Mouse (Mus musculus) embryo, embryonic 10 days (tissue): ENCODE results near the gene Tmem211.

Source experiments
- DNase-seq: peaks from one replicate; pipeline ENCODE4 v3.0.0-alpha.2; 2015; ENCODE audit warnings: low spot score

Gene Tmem211

DNA sequence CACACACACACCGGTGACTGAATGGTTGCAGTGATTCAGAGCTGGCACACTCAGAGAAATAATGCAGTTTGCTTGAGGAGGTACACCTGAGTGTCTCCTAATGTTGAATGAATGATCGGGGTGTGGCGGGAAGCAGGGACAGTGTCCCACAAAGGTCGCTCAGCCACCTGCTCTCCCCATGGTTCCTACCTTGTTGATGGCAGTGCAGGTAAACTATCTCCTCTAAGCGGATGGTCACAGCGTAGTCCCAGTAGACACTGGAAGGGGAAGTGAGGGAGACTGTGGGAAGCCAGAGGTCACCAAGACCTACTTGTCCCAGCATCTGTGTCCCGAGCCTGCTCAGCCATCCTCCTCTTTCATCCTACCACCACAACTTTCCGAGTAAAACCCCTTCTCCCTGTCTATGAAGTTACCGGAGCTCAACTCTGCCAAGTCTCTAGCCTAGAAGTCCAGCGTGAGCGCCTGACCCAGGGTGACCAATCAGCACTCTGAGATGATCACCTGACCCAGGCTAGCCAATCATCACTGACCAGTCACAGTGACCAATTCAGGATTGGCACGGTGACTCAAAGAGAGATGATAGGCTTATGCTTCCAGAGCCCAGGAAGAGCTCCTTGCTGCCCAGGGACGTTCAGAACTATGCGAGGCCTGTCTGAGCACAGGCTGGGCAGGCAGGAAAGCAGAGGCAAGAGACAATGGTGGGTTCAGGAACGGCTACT lies 53.6 kb downstream of the Tmem211 start:
- peak; percentile 94 for DNase-seq

DNA sequence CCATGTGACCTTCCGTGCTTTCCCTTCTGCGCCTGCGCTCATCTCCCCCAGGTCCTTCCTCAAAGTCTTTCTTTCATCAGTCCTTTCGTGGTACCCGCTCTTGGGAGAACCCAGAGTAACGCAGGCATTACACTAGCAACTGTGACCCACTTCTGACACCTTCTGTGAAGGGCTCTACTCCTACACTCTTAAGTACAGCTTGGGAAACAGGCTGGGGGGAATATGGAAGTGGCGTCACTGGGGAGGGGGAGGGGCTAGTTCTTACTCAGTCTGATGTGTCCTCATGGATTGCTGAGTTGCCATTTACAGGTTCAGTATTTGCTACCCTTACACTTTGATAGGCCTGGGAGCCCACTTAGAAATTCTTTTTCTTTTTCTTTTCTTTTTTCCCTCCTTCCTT lies 54.8 kb downstream of the Tmem211 start:
- DNase-seq = no peak

DNA sequence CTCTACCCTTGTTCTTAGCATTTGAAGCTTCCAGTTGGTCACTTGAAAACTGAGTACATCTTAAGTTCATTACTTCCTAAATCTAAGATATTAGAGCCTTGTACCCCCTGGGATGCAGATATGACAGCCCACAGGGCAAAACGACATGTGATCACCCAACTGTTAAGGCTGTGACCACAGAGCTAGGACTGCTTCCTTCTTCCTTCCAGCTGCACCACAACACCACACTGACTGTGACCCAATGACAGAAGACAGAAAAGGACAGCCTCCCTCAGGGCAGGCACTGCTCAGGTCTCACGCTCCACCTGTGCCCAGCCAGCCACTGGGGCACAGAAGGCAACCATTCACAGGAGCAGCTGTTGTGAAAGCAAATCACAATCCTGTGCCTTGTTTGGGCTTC lies 57.0 kb downstream of the Tmem211 start:
- DNase-seq = no peak

DNA sequence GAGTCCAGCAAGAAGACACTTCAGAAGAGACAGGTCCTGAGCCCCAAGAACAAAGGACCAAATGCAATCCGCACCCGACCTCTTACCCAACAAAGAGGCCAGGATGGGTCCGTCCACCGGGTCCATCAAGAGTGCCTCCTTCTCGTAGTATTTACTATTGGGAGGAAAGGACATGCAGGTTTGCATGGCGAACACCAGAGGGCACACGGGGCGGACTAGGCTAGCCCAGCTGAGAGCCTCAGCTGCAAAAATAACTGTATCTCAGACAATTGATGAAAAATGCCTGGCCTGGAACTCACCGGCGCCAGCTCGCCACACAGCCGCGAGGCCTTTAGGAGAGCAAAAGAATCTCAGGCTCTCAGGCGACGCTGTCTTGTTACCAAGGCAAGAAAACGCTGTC lies 58.8 kb downstream of the Tmem211 start:
- no peak for DNase-seq

DNA sequence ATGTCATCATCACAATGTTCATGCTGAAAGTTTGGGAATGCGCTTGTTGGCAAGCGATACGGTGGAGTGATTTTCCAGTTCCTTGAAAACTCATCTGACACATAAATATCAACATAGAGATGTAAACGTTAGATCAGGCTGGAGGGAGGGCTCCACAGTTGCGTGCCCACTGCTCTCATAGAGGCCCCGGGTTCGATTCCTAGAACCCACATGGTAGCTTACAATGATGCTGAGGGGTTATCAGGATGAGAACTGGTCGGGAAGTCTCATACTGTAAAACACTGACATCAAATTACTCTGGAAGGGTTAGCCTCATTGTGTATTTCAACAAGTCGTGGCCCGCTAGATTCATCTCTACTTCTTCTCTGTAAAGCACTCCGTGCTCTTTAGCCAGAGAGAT lies 59.3 kb downstream of the Tmem211 start:
- no peak for DNase-seq

DNA sequence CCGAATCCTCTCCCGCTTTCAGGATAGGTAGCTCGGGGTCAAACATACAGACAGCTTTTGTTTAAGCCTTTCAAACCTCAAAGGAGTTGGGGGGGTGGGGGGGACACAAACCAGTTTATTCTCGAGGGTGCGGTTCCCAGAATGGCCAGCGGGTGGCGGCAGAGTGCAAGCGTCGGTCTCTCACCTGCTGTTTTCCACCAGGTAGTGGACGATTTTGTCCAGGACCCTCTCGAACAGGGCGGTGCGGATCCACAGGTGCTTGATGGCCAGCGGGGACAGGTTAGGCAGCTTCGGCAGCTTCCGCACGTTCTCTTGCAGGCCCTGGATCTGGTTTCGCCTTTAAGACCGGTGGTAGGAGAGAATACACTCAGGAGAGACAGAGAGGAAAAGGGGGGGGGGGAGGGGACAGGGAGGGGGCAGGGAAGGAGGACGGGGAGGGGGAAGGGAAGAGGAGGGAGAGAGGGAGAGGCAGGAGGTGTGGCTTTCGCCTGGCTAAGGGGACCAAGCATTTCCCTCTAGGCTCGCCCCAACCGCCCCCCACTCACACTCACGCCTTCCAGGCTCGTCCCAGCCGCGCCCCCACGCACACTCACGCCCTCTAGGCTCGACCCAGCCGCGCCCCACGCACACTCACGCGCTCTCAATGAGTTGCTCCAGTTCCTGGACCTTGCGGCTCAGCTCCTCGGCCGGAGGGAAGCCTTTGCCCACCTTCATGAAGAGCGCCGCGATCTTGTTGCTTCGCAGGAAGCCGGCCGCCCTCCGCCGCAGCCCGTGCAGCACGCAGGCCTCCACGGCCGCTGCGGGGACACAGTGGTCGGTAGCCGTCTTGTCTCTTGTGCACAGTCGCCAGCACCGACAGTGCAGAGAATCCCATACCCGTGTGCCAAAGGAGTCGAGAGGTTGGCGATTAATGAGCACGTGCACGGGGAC lies 60.1 kb downstream of the Tmem211 start:
- peak; percentile 57 for DNase-seq

DNA sequence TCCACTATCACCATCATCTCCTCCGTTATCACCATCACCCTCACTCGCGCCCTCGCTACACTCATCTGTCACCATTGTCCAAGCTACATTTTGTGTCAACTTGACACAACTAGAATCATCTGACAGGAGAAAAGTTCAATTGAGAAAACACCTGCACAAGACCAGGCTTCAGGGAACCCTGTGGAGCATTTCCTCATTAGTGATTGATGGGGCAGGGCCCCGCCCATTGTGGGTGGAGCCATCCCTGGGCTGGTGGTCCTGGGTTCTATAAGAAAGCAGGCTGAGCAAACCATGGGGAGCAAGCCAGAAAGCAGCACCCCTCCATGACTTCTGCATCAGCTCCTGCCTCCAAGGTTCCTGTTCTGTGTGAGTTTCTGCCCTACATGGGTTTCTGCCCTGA lies 61.1 kb downstream of the Tmem211 start:
- no peak for DNase-seq

DNA sequence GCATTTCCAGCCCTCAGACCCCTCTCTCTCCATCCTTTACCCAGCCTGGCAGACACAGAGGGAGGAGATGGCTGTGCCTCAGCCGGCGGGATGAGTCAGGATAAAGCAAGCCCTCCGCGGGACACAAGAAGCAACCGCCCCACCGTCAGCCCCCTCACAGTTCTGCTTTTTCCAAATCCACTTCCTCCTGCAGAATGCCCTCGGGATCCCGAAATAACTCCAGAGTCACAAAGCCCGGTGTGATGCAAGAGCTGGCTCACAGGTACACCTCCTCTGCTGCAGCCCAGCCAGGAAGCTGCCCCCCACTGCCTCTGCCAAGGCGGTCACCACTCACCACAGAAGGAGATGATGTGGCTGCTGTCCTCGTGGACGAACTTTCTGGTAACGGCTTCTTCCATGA lies 61.8 kb downstream of the Tmem211 start:
- DNase-seq = no peak
